Comparison of ENCODE assay signal across 28 mouse cellular contexts in the genomic region with DNA sequence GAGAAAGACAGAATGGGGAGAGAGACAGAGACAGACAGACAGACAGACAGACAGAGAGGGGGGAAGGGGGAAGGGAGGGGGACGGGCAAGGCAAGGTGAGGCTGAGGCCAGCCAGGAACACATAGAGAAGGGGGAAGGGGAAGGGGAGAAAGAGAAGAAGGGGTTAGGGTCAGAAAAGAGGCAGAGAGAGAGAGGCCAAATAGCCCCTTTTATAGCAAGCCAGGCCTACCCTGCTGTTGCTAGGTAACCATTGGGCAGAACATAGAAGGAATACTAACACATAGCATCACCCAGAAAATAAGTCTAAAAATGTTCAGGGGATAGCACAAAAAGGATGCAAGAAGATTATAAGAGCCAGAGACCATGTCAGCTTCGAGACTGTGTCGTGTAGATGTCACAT. TPM values are rescaled to one million over a fixed set of nuclear protein-coding genes. Genes with fewer than 3 reads are reported as not detected.
DNase-seq lines count a peak whose midpoint lies in the region; ATAC-seq and TF ChIP-seq lines count a peak whose summit lies in the region.
"Had no signal": no experiment of that assay in that cellular context is flagged by ENCODE, and none has a peak within 500 bp of the region (broad histone marks: within the 10 kb centered on the region; RNA-seq: fewer than 3 reads in every experiment).

No protein-coding gene starts in this region.

- H3K4me3 ChIP-seq in forebrain, embryonic 16.5 days (replicated peaks; ENCODE audit: low read length): no peak overlapping the region
- no peak overlapping the region for H3K4me3 ChIP-seq in hindbrain, embryonic 16.5 days (ENCODE audit: low read length)
- no peak overlapping the region for H3K4me3 ChIP-seq in midbrain, postnatal 0 days (ENCODE audit: low read depth, low read length)
- H3K4me3 ChIP-seq: embryonic facial prominence, embryonic 13.5 days; heart, adult 2 months; intestine, embryonic 15.5 days; kidney, embryonic 15.5 days; liver, embryonic 15.5 days; megakaryocyte, embryonic 14.5 days; myocyte had no signal

- no peak overlapping the region for H3K9ac ChIP-seq in forebrain, embryonic 16.5 days (replicated peaks; ENCODE audit: low read depth, low read length)
- no peak overlapping the region for H3K9ac ChIP-seq in hindbrain, embryonic 16.5 days (ENCODE audit: low read depth, low read length)
- no peak overlapping the region for H3K9ac ChIP-seq in midbrain, postnatal 0 days (replicated peaks; ENCODE audit: low read length, poor library complexity, severe bottlenecking)
- H3K9ac ChIP-seq: embryonic facial prominence, embryonic 13.5 days; intestine, embryonic 15.5 days; kidney, embryonic 15.5 days; liver, embryonic 15.5 days had no signal

- no peak overlapping the region for H3K4me2 ChIP-seq in forebrain, embryonic 16.5 days (ENCODE audit: low read length)
- no peak overlapping the region for H3K4me2 ChIP-seq in hindbrain, embryonic 16.5 days (ENCODE audit: low read length)
- H3K4me2 ChIP-seq in midbrain, postnatal 0 days (ENCODE audit: low read depth, low read length, poor library complexity, severe bottlenecking): no peak overlapping the region
- H3K4me2 ChIP-seq: embryonic facial prominence, embryonic 13.5 days; intestine, embryonic 15.5 days; kidney, embryonic 15.5 days; liver, embryonic 15.5 days had no signal

- H3K27me3 ChIP-seq in forebrain, embryonic 16.5 days (replicated peaks; ENCODE audit: control insufficient read depth, insufficient read depth, low read length): no peaks in the 10 kb centered on the region
- H3K27me3 ChIP-seq in hindbrain, embryonic 16.5 days (replicated peaks; ENCODE audit: control insufficient read depth, insufficient read depth, low read length): no peaks in the 10 kb centered on the region
- no peaks in the 10 kb centered on the region for H3K27me3 ChIP-seq in midbrain, postnatal 0 days (ENCODE audit: insufficient read depth, low read length)
- H3K27me3 ChIP-seq: CH12.LX; embryonic facial prominence, embryonic 13.5 days; intestine, embryonic 15.5 days; kidney, embryonic 15.5 days; liver, embryonic 15.5 days; megakaryocyte, embryonic 14.5 days had no signal

- DNase-seq in frontal cortex, postnatal 14 days (ENCODE audit: low spot score in 2 of 2): no peak
- DNase-seq in midbrain, postnatal 0 days (ENCODE audit: low spot score): peak; percentile 50
- DNase-seq in heart, postnatal 4 days: no peak
- no peak for DNase-seq in heart, postnatal 14 days
- DNase-seq: adrenal gland, adult 2 months; cerebellum, adult 18-20 months; gastrocnemius, postnatal 10 days; heart, adult 2 months; lung, postnatal 14 days; spleen, adult 18-20 months had no signal

- peak; percentile 69; the same call in 1 of the 2 replicates for ATAC-seq in frontal cortex, adult (ENCODE audit: low TSS enrichment)
- ATAC-seq in forebrain, embryonic 16.5 days: peak; percentile 29; the same call in 1 of the 2 replicates
- ATAC-seq in hindbrain, embryonic 16.5 days: peak; percentile 81
- ATAC-seq in midbrain, postnatal 0 days (ENCODE audit: low FRiP score): no peak
- ATAC-seq: intestine, embryonic 15.5 days had no signal

- WGBS in forebrain, embryonic 16.5 days: 44% methylated on average over 3 of the region's 3 CpGs
- WGBS in hindbrain, embryonic 16.5 days: 34% methylated on average over 3 of the region's 3 CpGs
- WGBS in midbrain, postnatal 0 days: 30% methylated on average over 3 of the region's 3 CpGs

- TF ChIP-seq CTCF in midbrain, postnatal 0 days (IDR thresholded peaks at IDR 0.05): no peak

- H3K27ac ChIP-seq in forebrain, embryonic 16.5 days (ENCODE audit: low read length): no peak overlapping the region
- H3K27ac ChIP-seq in hindbrain, embryonic 16.5 days (ENCODE audit: low read depth, low read length): peak overlapping the region; percentile 42; the same call in 1 of the 2 replicates
- no peak overlapping the region for H3K27ac ChIP-seq in midbrain, postnatal 0 days (ENCODE audit: low read depth, low read length)
- H3K27ac ChIP-seq: embryonic facial prominence, embryonic 13.5 days; heart, adult 2 months; intestine, embryonic 15.5 days; kidney, embryonic 15.5 days; liver, embryonic 15.5 days had no signal

- intact Hi-C loops in heart, postnatal 14 days (cut with DNase I): no loop called here

- H3K4me1 ChIP-seq in forebrain, embryonic 16.5 days (replicated peaks; ENCODE audit: control insufficient read depth, insufficient read depth, low read length): peaks cover 23% of the 10 kb centered on the region
- H3K4me1 ChIP-seq in hindbrain, embryonic 16.5 days (ENCODE audit: control insufficient read depth, insufficient read depth, low read depth, low read length): peaks cover 8% of the 10 kb centered on the region
- peaks cover 9% of the 10 kb centered on the region for H3K4me1 ChIP-seq in midbrain, postnatal 0 days (ENCODE audit: insufficient read depth, low read length)
- H3K4me1 ChIP-seq: embryonic facial prominence, embryonic 13.5 days; intestine, embryonic 15.5 days; kidney, embryonic 15.5 days; liver, embryonic 15.5 days; megakaryocyte, embryonic 14.5 days had no signal

- H3K36me3 ChIP-seq in forebrain, embryonic 16.5 days (ENCODE audit: control insufficient read depth, insufficient read depth): no peaks in the 10 kb centered on the region
- H3K36me3 ChIP-seq in hindbrain, embryonic 16.5 days (ENCODE audit: control insufficient read depth, insufficient read depth, low read length): no peaks in the 10 kb centered on the region
- no peaks in the 10 kb centered on the region for H3K36me3 ChIP-seq in midbrain, postnatal 0 days (ENCODE audit: insufficient read depth, low read length)
- H3K36me3 ChIP-seq: embryonic facial prominence, embryonic 13.5 days; intestine, embryonic 15.5 days; kidney, embryonic 15.5 days; liver, embryonic 15.5 days had no signal

- H3K9me3 ChIP-seq in forebrain, embryonic 16.5 days (ENCODE audit: control insufficient read depth, low read length): no peaks in the 10 kb centered on the region
- H3K9me3 ChIP-seq in hindbrain, embryonic 16.5 days (ENCODE audit: control insufficient read depth, low read length): no peaks in the 10 kb centered on the region; the same call in 1 of the 2 replicates
- H3K9me3 ChIP-seq in midbrain, postnatal 0 days (ENCODE audit: low read length): no peaks in the 10 kb centered on the region
- H3K9me3 ChIP-seq: embryonic facial prominence, embryonic 13.5 days; intestine, embryonic 15.5 days; kidney, embryonic 15.5 days; liver, embryonic 15.5 days had no signal

RNA-seq across cellular contexts. Expression of gene Krtap7-1, which starts 20.3 kb away (rescaled TPM):
- polyA plus RNA-seq in forebrain, embryonic 16.5 days (2015; fragmentation: Nextera tagmentation; extraction: Ambion mirVana): not detected in 2 replicates
- polyA plus RNA-seq in hindbrain, embryonic 16.5 days (2015; fragmentation: Nextera tagmentation; extraction: Ambion mirVana): 0.45 TPM in 1 of 2 replicates, not detected in the other
- 0.71 TPM in 1 of 2 replicates, not detected in the other for total RNA-seq in midbrain, postnatal 0 days (2014; rRNA removed)
- 0.29 TPM in 1 of 2 replicates, not detected in the other for polyA plus RNA-seq in midbrain, postnatal 0 days (2015; fragmentation: Nextera tagmentation; extraction: Ambion mirVana)
- not detected for total RNA-seq in heart, postnatal 4 days (2021)
- not detected for total RNA-seq in heart, postnatal 14 days (2021)
- total RNA-seq: adrenal gland, adult 2 months; CH12.LX; heart, adult 2 months; layer of hippocampus, postnatal 25 days; left cerebral cortex, postnatal 14 days had no signal
- polyA plus RNA-seq: adrenal gland, adult 2 months; cortical plate, adult 2 months; embryonic facial prominence, embryonic 13.5 days; heart, adult 2 months; heart, postnatal 0 days; intestine, embryonic 15.5 days; kidney, embryonic 15.5 days; large intestine, adult 2 months; limb, embryonic 14.5 days; liver, embryonic 15.5 days; myocyte; stomach, embryonic 14.5 days; thymus, postnatal 0 days had no signal

RNA-seq across cellular contexts. Expression of gene Krtap8-1, which starts 40.6 kb away (rescaled TPM):
- polyA plus RNA-seq in forebrain, embryonic 16.5 days (2015; fragmentation: Nextera tagmentation; extraction: Ambion mirVana): not detected in 2 replicates
- not detected in 2 replicates for polyA plus RNA-seq in hindbrain, embryonic 16.5 days (2015; fragmentation: Nextera tagmentation; extraction: Ambion mirVana)
- total RNA-seq in midbrain, postnatal 0 days (2014; rRNA removed): not detected in 2 replicates
- not detected in 2 replicates for polyA plus RNA-seq in midbrain, postnatal 0 days (2015; fragmentation: Nextera tagmentation; extraction: Ambion mirVana)
- not detected for total RNA-seq in heart, postnatal 4 days (2021)
- not detected for total RNA-seq in heart, postnatal 14 days (2021)
- total RNA-seq: adrenal gland, adult 2 months; CH12.LX; heart, adult 2 months; layer of hippocampus, postnatal 25 days; left cerebral cortex, postnatal 14 days had no signal
- polyA plus RNA-seq: adrenal gland, adult 2 months; cortical plate, adult 2 months; embryonic facial prominence, embryonic 13.5 days; heart, adult 2 months; heart, postnatal 0 days; intestine, embryonic 15.5 days; kidney, embryonic 15.5 days; large intestine, adult 2 months; liver, embryonic 15.5 days; myocyte; stomach, embryonic 14.5 days; thymus, postnatal 0 days had no signal

RNA-seq across cellular contexts. Expression of gene Krtap11-1, which starts 42.6 kb away (rescaled TPM):
- not detected in 2 replicates for polyA plus RNA-seq in forebrain, embryonic 16.5 days (2015; fragmentation: Nextera tagmentation; extraction: Ambion mirVana)
- not detected in 2 replicates for polyA plus RNA-seq in hindbrain, embryonic 16.5 days (2015; fragmentation: Nextera tagmentation; extraction: Ambion mirVana)
- not detected in 2 replicates for total RNA-seq in midbrain, postnatal 0 days (2014; rRNA removed)
- not detected in 2 replicates for polyA plus RNA-seq in midbrain, postnatal 0 days (2015; fragmentation: Nextera tagmentation; extraction: Ambion mirVana)
- not detected for total RNA-seq in heart, postnatal 4 days (2021)
- total RNA-seq in heart, postnatal 14 days (2021): not detected
- total RNA-seq: adrenal gland, adult 2 months; CH12.LX; gastrocnemius, postnatal 10 days; heart, adult 2 months; layer of hippocampus, postnatal 25 days; left cerebral cortex, postnatal 14 days had no signal
- polyA plus RNA-seq: adrenal gland, adult 2 months; cortical plate, adult 2 months; embryonic facial prominence, embryonic 13.5 days; heart, adult 2 months; heart, postnatal 0 days; intestine, embryonic 15.5 days; kidney, embryonic 15.5 days; large intestine, adult 2 months; limb, embryonic 14.5 days; liver, embryonic 15.5 days; myocyte; stomach, embryonic 14.5 days; thymus, postnatal 0 days had no signal
